Mouse (Mus musculus) MN1 (cell line): ENCODE results near the gene Tcf7.
A peak's percentile ranks its signal among the peaks of the same experiment; 100 is the strongest.

ENCODE experiments used
- DNase-seq: peaks from one replicate; pipeline ENCODE4 v3.0.0-alpha.2; 2016; ENCODE audit warnings: low spot score

The Tcf7 gene

DNA sequence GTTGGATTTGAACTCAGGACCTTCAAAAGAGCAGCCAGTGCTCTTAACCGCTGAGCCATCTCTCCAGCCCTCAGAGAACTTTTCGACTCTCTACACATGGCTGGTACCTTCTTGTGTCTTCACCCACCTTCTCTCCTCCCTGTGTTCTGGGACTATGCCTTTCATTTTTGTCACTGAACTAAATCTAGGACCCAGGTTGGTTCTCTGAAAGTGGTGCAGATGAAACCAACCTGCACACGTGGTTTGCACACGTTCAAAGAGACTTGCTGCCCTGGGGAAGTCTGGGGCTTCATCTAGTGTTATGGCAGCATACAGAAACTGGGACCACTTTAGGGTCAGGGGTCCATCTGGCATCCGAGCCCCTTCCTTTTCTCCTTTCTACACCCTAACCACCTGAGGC, 15.5 kb downstream of the Tcf7 start:
- DNase-seq = no peak

DNA sequence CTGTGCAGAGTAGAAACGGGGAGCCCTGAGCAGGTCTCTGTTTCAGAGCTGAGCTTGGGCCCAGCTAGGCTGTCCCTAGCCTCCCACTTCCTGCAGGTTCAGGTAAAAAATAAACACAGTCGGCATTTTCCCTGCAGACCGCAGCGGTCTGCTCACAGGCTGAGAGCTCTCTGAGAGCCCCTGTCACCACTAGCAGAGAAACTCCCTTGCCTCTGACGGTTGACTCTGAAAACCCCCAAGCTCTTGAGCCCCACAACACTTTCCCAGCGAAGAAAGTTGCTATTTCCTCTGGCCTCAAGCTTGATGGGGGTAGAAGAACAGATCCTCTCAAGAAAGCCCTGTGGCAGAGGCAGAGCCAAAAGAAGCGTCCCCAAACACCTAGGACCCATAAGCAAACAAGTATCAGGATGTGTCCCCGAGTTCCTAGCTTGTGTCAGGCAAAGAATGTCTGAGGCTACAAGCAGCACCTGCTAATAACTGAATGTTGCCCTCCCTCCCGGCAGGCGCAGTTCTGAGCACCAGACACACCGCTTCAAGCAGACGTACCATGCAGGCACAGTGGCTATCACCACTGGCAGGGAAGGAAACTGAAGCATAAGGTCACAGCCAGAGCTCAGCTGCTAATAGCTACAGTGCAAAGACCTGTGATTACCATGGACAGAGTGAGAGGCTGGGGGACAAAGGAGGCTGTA, 17.1 kb downstream of the Tcf7 start:
- DNase-seq = no peak

DNA sequence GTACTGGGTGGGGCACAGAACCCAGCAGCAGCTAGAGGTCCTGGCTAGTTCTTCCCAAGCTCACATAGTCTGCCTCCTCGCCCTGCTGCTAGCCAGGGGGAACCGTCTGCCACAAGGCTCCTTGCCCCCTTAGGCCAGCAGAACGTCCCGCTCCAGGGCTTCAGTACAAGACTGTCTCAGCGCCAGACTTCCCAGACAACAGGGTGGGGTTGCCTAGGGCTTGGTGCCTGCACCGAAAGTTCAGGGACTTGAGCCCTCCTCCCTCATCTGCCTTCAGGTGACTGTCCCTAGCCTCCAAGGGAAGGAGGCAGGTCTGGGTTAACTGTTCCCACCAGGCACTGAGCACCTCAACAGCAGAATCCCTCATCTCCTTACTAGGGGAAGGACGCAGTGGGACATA, 17.9 kb downstream of the Tcf7 start:
- DNase-seq = no peak

DNA sequence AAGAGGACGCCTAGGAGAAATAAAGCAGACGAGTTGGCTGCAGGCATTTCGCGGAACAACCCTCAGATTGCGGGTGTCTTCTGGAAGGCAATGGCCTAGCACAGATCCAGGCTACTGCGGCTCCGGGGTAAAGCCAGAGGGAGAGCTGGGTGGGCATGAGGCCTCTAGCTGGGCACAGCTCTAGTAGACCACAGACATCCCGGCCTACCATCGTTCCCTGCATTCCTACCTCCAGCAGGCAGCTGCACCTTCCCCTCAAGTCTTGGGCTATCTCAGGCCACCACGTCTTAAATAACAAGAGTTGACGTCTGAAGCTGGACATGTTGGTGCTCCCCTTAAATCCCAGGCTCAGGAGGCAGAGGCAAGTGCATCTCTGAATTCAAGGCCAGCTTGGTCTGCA, 20.5 kb downstream of the Tcf7 start:
- DNase-seq = no peak

DNA sequence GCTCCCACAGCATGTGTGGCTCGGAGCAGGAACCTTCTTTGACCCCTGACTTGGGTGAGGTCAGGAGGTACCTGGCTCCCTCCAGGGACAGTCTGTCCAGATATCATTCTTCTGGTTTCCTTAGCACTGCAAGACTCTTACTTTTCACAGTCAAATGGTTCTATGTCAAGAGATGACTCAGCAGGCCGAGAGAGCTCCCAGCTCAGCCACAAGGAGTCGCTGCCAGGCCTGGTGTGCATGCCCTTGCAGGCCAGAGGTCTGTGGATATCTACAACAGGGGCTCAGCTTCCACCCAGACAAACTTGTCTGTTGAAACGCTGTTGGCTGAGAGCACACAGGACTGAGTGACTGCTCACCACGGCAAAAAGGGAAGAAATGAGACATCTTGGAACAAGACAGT, 20.9 kb downstream of the Tcf7 start:
- DNase-seq = peak; percentile 81

DNA sequence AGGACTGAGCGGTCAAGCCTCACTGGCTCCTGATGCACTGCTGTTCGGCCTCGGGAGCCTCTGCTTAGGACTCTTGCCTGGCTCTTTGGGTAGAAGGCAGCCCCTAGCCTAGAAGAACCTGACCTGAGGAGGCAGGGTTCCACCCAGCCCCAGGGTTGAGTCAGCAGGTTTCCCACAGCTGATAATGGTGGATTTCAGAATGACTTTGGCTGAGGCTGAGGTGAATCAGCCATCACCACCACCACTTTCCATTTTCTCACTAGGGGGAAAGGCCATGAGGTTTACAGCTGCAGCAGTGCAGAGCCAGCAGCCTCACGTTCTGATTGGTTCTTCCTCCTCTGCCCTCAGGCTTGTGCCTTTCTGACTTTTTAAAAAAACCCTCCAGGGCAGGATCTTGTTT, 21.9 kb downstream of the Tcf7 start:
- DNase-seq = no peak

DNA sequence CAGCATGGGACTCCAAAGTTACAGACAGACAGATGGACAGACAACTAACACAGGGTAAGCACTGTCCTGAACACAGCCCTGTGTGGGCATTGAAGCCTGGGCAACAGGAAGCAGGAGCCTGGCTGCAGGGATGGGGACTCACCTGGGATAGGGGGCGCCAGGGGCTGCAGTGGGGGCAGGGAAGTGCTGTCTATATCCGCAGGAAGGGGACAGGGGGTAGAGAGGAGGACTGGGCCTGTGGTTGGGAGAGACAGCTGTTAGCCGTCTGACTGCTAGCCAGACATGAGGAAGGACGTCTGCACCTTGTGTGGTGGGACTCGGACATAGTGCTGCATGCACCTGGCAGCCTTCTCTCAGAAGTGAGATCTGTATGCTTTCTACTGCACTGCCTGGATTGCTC, 24.1 kb downstream of the Tcf7 start:
- DNase-seq = no peak

DNA sequence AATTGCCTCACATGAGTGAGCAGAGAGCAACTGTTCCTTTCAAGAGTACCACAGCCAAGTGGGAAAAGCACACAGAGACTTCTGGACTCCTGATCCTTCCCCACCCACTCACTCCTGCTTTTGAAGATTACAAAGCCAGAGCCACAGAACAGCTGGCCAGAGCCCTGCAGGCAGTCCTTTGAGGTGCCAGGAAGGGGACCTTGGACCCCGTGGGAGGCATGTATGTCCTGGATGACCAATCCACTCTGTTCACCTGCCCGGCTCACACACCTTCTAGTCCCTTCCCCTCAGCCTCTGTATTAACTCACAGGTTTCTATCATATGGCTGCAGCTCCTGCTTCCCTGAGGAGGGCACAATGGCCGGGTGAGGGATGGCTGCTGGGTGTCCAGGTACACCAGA, 25.4 kb downstream of the Tcf7 start:
- DNase-seq = no peak

DNA sequence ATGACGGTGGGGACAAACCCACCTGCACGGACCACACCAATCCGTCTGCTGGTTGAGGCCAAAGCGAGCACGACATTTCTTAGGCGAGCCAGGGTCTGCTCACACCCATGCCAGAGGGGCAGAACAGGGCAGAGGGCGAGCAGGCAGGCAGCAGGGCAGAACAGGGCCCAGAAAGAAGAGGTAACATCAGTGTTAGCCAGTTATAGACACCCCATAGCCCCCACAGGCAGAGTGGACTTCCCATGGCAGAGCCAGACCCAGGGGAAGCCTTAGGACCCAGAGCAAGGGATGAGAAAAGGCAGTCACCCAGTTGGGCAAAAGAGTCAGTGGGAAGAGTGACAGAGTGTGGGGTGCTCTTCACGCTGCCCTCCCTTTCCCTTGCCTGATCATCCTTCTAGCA, 27.7 kb downstream of the Tcf7 start:
- DNase-seq = no peak

DNA sequence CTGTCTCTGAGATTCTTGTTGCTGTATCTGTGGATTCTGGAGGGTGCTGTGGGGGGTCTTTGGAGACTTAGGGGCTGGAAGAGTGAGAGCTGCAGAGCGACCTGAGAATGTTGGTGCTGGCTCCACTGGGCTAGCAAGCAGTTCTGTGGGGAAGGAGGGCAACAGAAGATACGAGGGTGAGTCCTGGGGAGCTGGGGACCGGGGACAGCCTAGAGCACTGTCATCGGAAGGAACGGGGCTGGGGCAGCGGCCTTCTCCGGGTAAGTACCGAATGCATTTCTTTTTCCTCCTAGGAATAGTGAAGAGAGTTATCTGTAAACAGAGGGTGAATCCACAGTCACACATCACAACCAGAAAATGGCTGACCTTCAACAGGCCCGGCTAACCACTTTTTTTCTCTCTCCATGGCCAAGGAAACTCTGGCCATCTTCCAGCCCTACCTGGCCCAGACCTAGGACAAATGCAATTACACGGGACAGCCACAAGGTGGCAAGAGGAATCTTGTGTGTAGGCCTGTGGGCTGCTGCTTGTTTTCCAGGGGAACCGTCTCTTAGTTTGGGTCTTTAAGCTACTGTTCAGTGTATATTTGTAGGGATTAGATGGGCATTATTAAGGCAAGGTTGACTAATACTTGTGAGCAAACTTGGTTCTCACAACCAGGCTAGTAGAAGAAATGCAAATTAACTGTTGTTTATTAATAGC, 29.0 kb downstream of the Tcf7 start:
- peak; percentile 88 for DNase-seq

DNA sequence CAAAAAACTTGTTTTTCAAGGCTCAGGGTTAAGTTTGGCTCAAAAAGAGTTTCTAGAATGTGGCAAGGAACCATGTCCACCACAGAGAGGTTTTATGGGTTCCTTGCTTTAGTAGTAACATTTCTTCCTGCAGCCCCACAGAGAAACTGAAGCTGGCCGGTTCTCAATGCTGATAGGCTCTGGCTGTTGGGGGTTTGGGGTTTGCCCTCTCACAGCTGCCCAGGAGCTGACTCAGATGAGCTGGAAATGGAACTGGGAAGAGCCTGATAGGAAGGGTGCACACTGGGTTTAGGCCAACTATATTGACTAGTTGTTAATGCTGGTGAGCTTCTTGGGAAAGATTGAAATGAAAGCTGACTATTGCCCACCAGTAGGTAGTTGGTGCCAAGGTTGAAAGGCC, 30.1 kb downstream of the Tcf7 start:
- DNase-seq = no peak

DNA sequence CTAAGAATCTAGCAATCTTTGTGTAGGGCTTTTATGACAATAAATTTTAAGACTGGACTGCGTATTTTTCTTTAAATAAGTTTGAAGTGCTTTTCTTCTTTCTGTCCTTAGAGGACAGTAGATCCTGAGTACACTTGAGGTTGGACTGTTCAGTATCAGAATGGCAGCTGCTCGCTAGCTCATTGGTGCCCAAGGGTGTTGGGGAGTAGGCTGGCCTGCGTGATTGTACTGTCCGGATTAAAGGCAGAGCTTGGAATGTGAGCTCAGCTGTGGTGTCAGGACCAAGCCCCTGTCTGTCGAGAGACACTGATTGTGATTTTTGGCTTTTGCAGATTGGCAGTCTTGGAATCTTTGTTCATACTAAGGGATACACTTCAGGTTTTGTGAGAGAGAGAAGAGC, 31.0 kb downstream of the Tcf7 start:
- no peak for DNase-seq

DNA sequence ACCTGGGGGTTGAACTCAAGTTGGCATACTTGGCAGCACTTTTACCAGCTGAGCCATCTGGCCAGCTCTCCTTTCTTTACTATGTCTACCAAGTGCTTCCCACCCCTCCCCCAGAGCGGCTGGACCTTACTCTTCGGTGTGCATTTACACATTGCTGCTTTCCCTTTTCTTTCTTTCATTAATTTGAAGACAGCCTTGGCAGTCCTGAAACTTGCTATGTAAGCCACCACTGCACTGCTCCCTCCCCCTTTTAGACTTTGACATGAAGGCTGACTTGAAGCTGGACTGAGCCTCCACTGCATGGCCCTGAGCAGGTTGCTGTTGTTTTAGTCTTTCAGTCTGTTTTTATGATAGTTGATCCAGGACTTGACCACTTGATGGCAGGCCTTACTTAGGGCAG, 33.4 kb downstream of the Tcf7 start:
- no peak for DNase-seq

DNA sequence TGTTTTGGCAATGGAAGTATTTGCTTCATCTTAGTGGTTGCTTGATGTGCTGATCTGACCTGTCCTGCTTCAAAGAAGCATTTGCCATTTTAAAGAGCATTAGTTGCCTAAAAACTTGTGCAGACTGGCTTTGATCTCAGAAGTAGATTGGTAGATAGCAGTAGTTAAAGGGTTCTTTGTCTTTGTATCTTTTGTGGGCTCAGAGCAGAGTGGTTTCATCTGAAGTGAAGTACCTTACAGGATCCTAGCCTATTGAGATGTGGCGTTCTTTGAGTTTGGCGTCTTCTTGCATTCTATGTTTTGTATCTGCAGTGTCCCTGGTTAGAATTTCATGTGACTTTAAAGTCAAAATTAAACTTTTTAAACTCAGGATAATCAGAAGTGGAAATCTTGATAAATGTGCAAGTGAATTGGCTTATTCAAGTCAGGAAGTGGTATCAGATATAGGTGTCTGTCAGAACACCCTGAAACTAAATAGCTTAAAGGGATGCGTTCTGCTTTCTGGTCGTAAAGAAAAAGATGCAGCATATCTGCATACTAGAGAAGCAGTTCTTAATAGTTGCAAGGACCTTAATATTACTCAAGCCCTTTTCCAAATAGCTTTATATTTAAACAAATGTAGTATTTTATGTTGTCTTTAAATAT, 41.8 kb downstream of the Tcf7 start:
- no peak for DNase-seq

DNA sequence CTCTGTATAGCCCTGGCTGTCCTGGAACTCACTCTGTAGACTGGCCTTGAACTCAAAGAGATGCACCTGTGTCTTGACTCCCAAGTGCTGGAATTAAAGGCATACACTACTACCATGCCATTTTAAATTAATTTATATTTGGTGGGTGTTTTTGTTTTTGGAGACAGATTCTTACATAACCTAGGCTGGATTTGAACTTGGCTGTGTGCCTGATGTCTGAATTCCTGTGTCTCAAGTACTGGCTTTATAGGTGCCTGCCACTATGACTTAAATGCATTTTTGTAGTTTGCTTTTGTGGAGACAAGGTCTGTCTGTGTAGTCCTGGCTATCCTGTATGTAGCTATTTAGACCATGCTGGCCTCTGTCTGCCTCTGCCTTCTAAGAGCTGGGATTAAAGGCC, 48.3 kb downstream of the Tcf7 start:
- DNase-seq = peak; percentile 34

DNA sequence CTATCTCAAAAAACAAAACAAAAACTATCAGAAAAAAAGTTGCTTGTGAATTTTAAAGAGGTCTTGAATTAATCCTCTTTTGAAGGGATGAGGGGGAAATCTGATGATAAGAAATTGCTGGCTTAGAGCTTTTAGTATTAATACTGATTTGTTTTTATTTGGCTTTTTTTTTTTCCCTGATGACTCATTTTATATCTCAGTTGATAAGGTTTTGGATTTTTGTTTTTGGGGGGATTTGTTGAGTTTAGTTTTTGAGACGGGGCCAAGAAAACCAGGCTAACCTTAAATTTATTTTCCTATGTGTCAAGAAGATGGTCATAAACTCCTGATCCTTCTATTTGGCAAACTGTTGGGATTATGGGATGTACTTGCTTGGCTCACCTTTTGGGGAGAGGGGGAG, 48.9 kb downstream of the Tcf7 start:
- no peak for DNase-seq

DNA sequence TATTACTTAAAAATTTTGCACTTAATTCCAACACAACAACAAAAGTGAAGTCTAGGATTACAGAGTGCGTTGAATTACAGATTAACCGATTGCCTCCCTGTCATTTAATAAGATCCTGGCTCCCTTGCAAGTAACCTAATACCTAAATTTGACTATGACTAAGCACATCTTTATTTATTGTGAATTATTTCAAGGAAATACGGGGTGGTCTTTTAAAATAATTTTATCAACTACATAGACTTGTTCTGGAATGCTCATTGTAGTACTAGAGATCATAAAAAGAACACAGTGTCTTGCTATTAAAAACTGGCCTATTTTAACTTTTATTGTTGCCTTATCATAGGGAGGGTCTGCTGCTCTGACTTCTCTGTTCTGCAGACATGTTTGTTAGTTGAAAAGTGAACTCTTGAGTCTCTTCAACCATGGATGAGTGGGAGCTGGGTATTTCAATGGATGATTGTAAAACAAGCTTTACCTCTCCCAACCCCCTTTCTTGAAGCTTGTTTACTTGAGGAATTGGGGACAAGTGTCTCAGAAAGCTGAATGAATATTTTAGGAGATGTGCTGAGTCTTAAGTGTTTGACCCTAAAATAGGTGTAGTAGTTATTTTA, 49.7 kb downstream of the Tcf7 start:
- peak; percentile 32 for DNase-seq

DNA sequence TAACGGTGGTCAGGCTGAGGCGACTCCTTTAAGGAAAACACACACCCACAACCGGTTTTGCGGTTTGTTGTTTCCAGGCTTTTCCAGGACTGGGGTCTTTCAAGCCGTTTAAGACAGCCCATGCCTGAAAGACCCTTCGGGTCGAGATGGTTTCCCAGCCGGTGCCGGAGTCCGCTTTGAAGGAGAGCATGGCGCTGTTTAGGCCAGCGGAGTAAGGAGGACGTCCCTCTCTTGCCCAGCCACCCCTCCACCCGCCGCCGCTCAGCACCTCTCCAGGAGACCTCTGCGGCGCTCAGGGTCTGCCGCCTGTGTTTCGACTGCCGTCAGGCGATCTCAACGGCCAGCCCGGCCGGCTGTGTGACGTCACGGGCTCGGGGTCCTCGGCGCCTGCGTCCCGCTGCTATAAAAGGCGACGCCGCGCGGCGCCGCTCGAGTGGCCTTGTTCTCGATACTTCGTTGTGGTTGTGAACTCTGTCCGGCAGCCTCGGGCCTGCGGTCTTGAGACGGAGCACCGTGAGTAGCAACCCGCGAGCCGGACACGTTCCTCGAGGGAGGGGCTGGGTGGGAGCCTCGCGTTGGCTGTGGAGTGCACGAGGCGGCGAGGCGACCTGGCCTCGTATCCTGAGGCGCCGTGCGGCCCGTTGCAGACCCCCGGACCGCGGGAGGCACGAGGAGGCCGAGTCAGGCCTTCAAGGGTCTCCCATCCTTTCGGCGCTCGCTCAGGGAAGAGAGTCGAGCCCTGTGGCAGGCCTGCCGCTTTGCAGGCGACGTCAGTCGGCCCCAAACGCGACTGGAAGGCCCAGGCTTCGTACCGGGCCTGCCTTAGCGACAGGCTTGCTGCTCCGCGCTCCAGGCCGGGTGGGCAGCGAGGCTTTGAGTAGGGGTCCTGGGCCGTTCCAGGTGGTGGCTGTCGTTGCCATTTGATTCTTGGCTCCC, 50.9 kb downstream of the Tcf7 start, which contains the start of gene Skp1a:
Gene Skp1a (plus strand): TSS at position 390 of the 936 bp plus-strand sequence.
- peak; percentile 97 for DNase-seq

DNA sequence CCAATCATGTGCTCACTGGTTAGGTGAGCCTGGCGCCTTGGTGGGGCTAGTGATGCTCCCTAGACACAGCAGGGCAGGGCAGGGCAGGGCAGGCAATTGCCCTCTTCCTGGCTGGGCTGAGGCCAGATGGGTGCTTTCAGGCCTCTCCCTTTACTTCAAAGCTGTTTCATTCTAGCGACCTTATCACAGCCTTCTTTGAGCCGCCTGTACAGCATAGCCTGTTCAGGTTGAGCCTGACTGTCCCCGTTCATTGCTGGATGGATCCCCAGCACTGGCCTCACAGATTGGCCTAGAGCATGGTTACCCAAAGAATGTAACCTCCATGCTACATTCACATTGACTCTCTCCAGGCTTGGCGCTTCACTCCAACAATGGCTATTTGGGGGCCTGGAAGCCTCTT, 52.1 kb downstream of the Tcf7 start:
- DNase-seq = peak; percentile 27

DNA sequence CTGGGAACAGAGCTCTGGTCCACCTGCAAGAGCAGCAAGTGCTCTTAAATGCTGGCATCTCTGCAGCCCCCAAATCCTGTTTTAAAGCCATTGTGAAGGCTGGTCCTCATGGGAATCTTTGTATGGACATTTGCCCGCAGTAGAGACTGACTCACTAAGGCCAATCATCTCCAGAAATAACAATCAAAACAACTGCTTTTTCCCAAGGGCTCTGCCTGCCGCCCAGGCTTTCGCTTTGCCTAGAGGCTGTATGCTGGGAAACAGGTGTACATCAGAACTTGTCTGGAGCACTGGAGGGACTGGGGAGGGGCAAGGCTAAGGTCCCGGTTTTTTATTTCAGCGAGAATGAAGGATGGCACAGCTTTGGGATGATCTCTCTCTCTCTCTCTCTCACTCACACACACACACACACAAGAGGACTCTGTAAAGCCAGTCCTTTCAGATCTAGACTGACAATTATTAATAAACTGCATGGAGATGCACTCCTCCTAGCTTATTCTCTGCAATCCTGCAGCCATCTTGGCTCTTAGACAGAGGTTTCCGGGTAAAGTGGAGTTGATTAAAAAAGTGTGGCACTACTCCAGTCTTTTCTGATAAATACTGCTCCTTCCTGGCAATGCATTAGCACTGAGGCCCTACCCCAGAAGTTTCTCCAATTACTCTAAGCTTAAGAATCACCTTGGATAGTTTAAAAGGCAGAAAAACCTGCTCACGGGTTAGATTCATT, 53.9 kb downstream of the Tcf7 start:
- peak; percentile 58 for DNase-seq
